Mouse (Mus musculus) kidney, postnatal 0 days (tissue): ENCODE results near the gene Hpn. TPM values are rescaled to one million over a fixed set of nuclear protein-coding genes. Genes with fewer than 3 reads are reported as not detected.

ENCODE experiments used
- ATAC-seq: fragments of 200-750 bp; cut with Nextera tagmentation; replicated peaks from 2 replicates; pipeline ENCODE4 v1.8.0; 2017; ENCODE audit warnings: low read depth, moderate number of reproducible peaks, moderate TSS enrichment, moderate library complexity; ENCODE audit not compliant: low FRiP score
- DNase-seq: peaks from one replicate; pipeline ENCODE4 v3.0.0-alpha.2; 2016; ENCODE audit warnings: low spot score
- H3K27ac ChIP-seq: fragments of 300-500 bp; sonication (generic); 2 replicates; pipeline ENCODE4 v1.5.1; 2014; ENCODE audit warnings: mild to moderate bottlenecking
- H3K27me3 ChIP-seq: fragments of 300-500 bp; sonication (generic); 2 replicates; pipeline ENCODE4 v1.6.1; 2014; ENCODE audit warnings: low read length, mixed read lengths; ENCODE audit not compliant: insufficient read depth
- H3K36me3 ChIP-seq: fragments of 300-500 bp; sonication (generic); 2 replicates; pipeline ENCODE4 v1.6.1; 2014; ENCODE audit warnings: low read length, mixed read lengths; ENCODE audit not compliant: insufficient read depth
- H3K4me1 ChIP-seq: fragments of 300-500 bp; sonication (generic); replicated peaks from 2 replicates; pipeline ENCODE4 v1.6.1; 2014; ENCODE audit warnings: antibody characterized with exemption, low read length, mixed read lengths; ENCODE audit not compliant: insufficient read depth
- H3K4me2 ChIP-seq: fragments of 300-500 bp; sonication (generic); 2 replicates; pipeline ENCODE4 v1.6.1; 2014; ENCODE audit warnings: mild to moderate bottlenecking, low read length, moderate library complexity, mixed read lengths
- H3K4me3 ChIP-seq: fragments of 300-500 bp; sonication (generic); replicated peaks from 2 replicates; pipeline ENCODE4 v1.5.1; 2014; ENCODE audit warnings: low read depth, low read length
- H3K9ac ChIP-seq: fragments of 300-500 bp; sonication (generic); 2 replicates; pipeline ENCODE4 v1.6.1; 2014; ENCODE audit warnings: low read depth, low read length
- H3K9me3 ChIP-seq: fragments of 300-500 bp; sonication (generic); replicated peaks from 2 replicates; pipeline ENCODE4 v1.6.1; 2016; ENCODE audit warnings: low read length, inconsistent platforms, mixed read lengths
- CTCF ChIP-seq: IDR thresholded peaks from 2 replicates; pipeline ENCODE4 v1.5.1; 2016; ENCODE audit warnings: antibody characterized with exemption, low read depth, mild to moderate bottlenecking, moderate library complexity
- WGBS: fragments of 180-500 bp; shearing (Covaris S2); extraction: QIAGEN DNeasy Blood & Tissue Kit; methylation state at CpG from one replicate; pipeline ENCODE4 v1.1.7; 2014; 5-methylcytosine and 5-hydroxymethylcytosine counted together
- polyA plus RNA-seq: library from polyadenylated mRNA; unstranded; fragments of >200 nt; fragmentation: Nextera tagmentation; extraction: Ambion mirVana; gene quantifications from 2 replicates; pipeline ENCODE4 v1.2.1, GENCODE M21; 2015

The Hpn gene
- polyA plus RNA-seq, 1 experiment from 2014 or later = 110 TPM

DNA sequence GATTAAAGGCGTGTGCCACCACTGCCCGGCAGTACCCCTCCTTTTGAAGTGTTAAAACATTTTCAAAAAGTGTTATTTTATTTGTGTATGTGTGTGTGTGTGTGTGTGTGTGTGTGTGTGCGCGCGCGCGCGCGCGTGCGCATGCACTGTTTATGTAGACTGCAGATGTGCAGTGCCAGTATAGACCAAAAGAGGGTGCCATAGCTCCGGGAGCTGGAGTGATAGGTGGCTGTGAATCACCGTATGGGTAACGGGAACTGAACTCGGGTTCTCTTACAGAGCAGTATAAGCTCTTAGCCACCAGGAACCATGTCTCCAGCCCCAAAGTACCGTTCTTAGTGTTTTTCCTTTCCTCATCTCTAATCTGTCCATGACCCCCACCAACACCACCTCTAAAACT lies 29.8 kb upstream of the Hpn start:
- Histone ChIP-seq H3K4me3 (no peak overlapping the region), H3K36me3 (peaks cover 35% of the 10 kb centered on the region), H3K27me3 (no peaks in the 10 kb centered on the region), H3K4me1 (peaks cover 20% of the 10 kb centered on the region), H3K9ac (no peak overlapping the region), H3K27ac (no peak overlapping the region), H3K4me2 (no peak overlapping the region), H3K9me3 (no peaks in the 10 kb centered on the region)
- DNase-seq (no peak), ATAC-seq (no peak)
- 98% methylated on average over 16 of the region's 16 CpGs for WGBS
- TF ChIP-seq CTCF = peak; percentile 32

DNA sequence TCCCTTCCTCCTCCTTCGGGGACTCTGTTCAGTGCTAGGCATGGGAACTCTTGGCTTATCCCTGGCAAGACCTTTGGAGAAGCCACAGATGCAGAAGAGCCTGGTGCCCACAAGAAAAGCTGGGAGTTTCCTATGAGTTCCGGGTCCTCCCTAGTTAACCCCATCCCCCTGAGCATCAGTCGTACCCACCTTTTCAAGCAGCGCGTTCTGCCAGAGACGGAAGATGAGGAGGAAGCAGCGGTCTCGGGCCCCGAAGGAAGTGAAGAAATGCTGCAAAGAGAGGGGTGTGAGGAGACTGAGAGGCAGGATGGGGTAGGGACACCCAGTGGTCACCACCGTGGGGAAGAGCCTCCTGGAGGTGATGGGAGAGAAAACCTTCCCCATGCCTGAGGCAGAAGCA lies 25.9 kb upstream of the Hpn start:
- TF ChIP-seq CTCF = no peak
- Histone ChIP-seq H3K27ac (no peak overlapping the region), H3K36me3 (peaks cover 74% of the 10 kb centered on the region), H3K9ac (no peak overlapping the region), H3K4me1 (no peaks in the 10 kb centered on the region), H3K27me3 (no peaks in the 10 kb centered on the region), H3K9me3 (no peaks in the 10 kb centered on the region), H3K4me2 (no peak overlapping the region), H3K4me3 (no peak overlapping the region)
- 89% methylated on average over 10 of the region's 10 CpGs for WGBS
- ATAC-seq = no peak
- DNase-seq = no peak

DNA sequence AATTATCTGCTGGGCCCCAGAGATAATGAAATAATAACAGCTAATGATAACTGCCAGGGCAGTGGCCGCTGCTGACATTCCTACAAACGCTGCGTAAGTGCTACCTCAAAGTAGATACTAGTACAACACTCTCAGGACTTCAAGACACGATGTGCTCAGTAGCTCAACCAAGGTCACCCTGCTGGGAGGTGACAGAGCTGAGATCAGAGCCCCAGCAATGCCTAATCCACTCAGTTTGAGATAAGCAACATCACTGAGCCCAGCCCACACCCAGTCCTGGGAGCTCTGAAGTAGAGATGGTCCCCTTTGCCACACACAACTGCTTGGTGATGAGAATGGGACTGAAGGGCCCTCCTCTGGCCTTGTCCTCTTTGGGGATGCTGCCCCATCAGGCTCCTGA lies 25.2 kb upstream of the Hpn start:
- peaks cover 80% of the 10 kb centered on the region for H3K36me3 ChIP-seq
- no peaks in the 10 kb centered on the region for H3K4me1 ChIP-seq
- no peak for TF ChIP-seq CTCF
- H3K27me3 ChIP-seq = no peaks in the 10 kb centered on the region
- 92% methylated on average over 4 of the region's 4 CpGs for WGBS
- no peak for DNase-seq
- ATAC-seq = peak; percentile 9; the same call in 1 of the 2 replicates
- H3K4me2 ChIP-seq = no peak overlapping the region
- no peak overlapping the region for H3K4me3 ChIP-seq
- H3K9me3 ChIP-seq = no peaks in the 10 kb centered on the region
- no peak overlapping the region for H3K27ac ChIP-seq
- H3K9ac ChIP-seq = no peak overlapping the region

DNA sequence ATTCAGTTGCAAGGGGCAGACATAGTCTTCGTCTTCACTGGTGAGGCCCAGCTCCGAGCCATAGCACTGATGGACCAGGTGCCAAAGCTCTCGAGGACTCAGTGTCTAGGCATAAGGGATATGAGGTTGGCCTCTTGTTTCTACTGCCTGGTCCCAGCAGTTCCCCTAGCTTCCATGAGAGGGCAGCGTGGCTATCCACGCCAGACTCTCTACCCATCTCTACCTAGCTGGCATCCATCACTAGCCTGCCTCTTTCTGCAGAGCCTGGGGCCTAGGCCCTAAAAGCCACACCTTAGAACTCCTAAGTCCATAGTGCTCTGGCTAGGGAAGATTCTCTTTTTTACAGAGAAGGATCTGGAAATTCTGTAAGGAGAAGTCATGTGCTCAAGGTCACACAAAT lies 24.7 kb upstream of the Hpn start:
- no peaks in the 10 kb centered on the region for H3K27me3 ChIP-seq
- peaks cover 84% of the 10 kb centered on the region for H3K36me3 ChIP-seq
- no peak overlapping the region for H3K4me2 ChIP-seq
- TF ChIP-seq CTCF = peak; percentile 78
- no peak overlapping the region for H3K27ac ChIP-seq
- H3K4me1 ChIP-seq = no peaks in the 10 kb centered on the region
- DNase-seq (peak; percentile 72), ATAC-seq (peak; percentile 63; the same call in 1 of the 2 replicates)
- H3K9me3 ChIP-seq = no peaks in the 10 kb centered on the region
- H3K9ac ChIP-seq = no peak overlapping the region
- H3K4me3 ChIP-seq = no peak overlapping the region
- 61% methylated on average over 5 of the region's 5 CpGs for WGBS

GRCm38 (mm10) chr7:31135717-31136116 lies 20.6 kb upstream of the Hpn start:
- DNase-seq (no peak), ATAC-seq (no peak)
- Histone ChIP-seq H3K27me3 (no peaks in the 10 kb centered on the region), H3K4me2 (no peak overlapping the region), H3K9ac (no peak overlapping the region), H3K27ac (no peak overlapping the region), H3K4me3 (no peak overlapping the region), H3K9me3 (no peaks in the 10 kb centered on the region), H3K4me1 (no peaks in the 10 kb centered on the region), H3K36me3 (peaks cover 96% of the 10 kb centered on the region)
- no peak for TF ChIP-seq CTCF
- WGBS = 93% methylated on average over 10 of the region's 10 CpGs

DNA sequence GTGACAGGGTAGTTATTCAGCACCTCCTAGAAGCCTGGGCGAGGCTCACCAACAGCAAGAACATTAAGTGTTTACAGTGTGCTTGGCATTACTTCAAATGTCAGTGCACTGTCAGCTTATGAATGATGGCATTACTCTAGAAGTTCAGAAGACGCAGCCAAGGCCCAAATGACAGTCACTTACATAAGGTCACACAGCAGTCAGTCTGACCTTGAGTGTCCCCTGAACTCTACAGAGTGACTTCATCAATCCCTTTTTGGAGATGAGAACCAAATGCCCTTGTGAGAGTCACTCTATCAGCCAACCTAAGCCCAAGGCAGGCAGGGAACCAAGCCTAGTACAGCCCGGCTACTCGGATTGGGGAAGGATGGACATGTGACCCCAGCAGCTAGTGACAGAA lies 16.8 kb upstream of the Hpn start:
- Histone ChIP-seq H3K9ac (no peak overlapping the region), H3K4me3 (no peak overlapping the region), H3K27me3 (no peaks in the 10 kb centered on the region), H3K27ac (no peak overlapping the region), H3K9me3 (no peaks in the 10 kb centered on the region), H3K4me2 (no peak overlapping the region), H3K36me3 (peaks cover 76% of the 10 kb centered on the region), H3K4me1 (no peaks in the 10 kb centered on the region)
- TF ChIP-seq CTCF = no peak
- 83% methylated on average over 4 of the region's 4 CpGs for WGBS
- no peak for ATAC-seq
- DNase-seq = no peak

- WGBS = 31% methylated on average over 4 of the region's 4 CpGs
- ATAC-seq = no peak
- peaks cover 65% of the 10 kb centered on the region for H3K36me3 ChIP-seq
- H3K27me3 ChIP-seq = peaks cover 9% of the 10 kb centered on the region
- H3K9me3 ChIP-seq = no peaks in the 10 kb centered on the region
- H3K4me1 ChIP-seq = 0 out of 2 replicates have a peak, but pooled peaks cover 5% of the 10 kb centered on the region
- H3K4me2 ChIP-seq = no peak overlapping the region
- H3K4me3 ChIP-seq = no peak overlapping the region
- H3K27ac ChIP-seq = no peak overlapping the region
- DNase-seq = peak; percentile 87
- TF ChIP-seq CTCF = peak; percentile 83
- H3K9ac ChIP-seq = no peak overlapping the region
Measured at GRCm38 (mm10) chr7:31130841-31131240, 15.8 kb upstream of the Hpn start.
